Mouse (Mus musculus) forebrain, embryonic 12.5 days (tissue): ENCODE measurements around the gene Soga1. TPM values are rescaled to one million over a fixed set of nuclear protein-coding genes. Genes with fewer than 3 reads are reported as not detected.

Experiments
- ATAC-seq: fragments of 200-750 bp; cut with Nextera tagmentation; 2 replicates; pipeline ENCODE4 v1.8.0; 2017; ENCODE audit warnings: moderate TSS enrichment; ENCODE audit not compliant: low FRiP score
- H3K27ac ChIP-seq: fragments of 300-500 bp; sonication (generic); 2 replicates; pipeline ENCODE4 v1.5.1; 2016; ENCODE audit warnings: mild to moderate bottlenecking
- H3K27me3 ChIP-seq: fragments of 300-500 bp; sonication (generic); 2 replicates; pipeline ENCODE4 v1.6.1; 2016; ENCODE audit warnings: mild to moderate bottlenecking
- H3K36me3 ChIP-seq: fragments of 300-500 bp; sonication (generic); replicated peaks from 2 replicates; pipeline ENCODE4 v1.6.1; 2016; ENCODE audit warnings: mild to moderate bottlenecking
- H3K4me1 ChIP-seq: fragments of 300-500 bp; sonication (generic); 2 replicates; pipeline ENCODE4 v1.6.1; 2016
- H3K4me2 ChIP-seq: fragments of 300-500 bp; sonication (generic); 2 replicates; pipeline ENCODE4 v1.6.1; 2016; ENCODE audit warnings: mild to moderate bottlenecking, moderate library complexity
- H3K4me3 ChIP-seq: fragments of 300-500 bp; sonication (generic); replicated peaks from 2 replicates; pipeline ENCODE4 v1.5.1; 2016; ENCODE audit warnings: mild to moderate bottlenecking
- H3K9ac ChIP-seq: fragments of 300-500 bp; sonication (generic); 2 replicates; pipeline ENCODE4 v1.6.1; 2016; ENCODE audit warnings: mild to moderate bottlenecking
- H3K9me3 ChIP-seq: fragments of 300-500 bp; sonication (generic); 2 replicates; pipeline ENCODE4 v1.6.1; 2016
- WGBS: fragments of 180-500 bp; shearing (Covaris S2); methylation state at CpG from one replicate; pipeline ENCODE4 v1.1.7; 2016; 5-methylcytosine and 5-hydroxymethylcytosine counted together
- polyA plus RNA-seq: library from polyadenylated mRNA; unstranded; fragments of >200 nt; fragmentation: Nextera tagmentation; extraction: Ambion mirVana; gene quantifications from 2 replicates; pipeline ENCODE4 v1.2.1, GENCODE M21; 2016

The Soga1 gene
- polyA plus RNA-seq, 1 experiment from 2014 or later, result 7.4 TPM

GRCm38 (mm10) chr2:157077160-157077559 lies 1.9 kb downstream of the Soga1 start:
- WGBS, result 21% methylated on average over 5 of the region's 5 CpGs
- Histone ChIP-seq H3K4me3 (peak overlapping the region; percentile 100), H3K4me2 (peak overlapping the region; percentile 95), H3K9me3 (no peaks in the 10 kb centered on the region), H3K9ac (peak overlapping the region; percentile 100), H3K36me3 (peaks cover 17% of the 10 kb centered on the region; the same call in 1 of the 2 replicates), H3K27ac (peak overlapping the region; percentile 98), H3K4me1 (peaks cover 68% of the 10 kb centered on the region), H3K27me3 (peaks cover 7% of the 10 kb centered on the region)
- ATAC-seq, result no peak

GRCm38 (mm10) chr2:157076585-157076984 lies 2.5 kb downstream of the Soga1 start:
- Histone ChIP-seq H3K4me3 (peak overlapping the region; percentile 100), H3K4me1 (peaks cover 70% of the 10 kb centered on the region), H3K9ac (peak overlapping the region; percentile 100; the same call in 1 of the 2 replicates), H3K4me2 (peak overlapping the region; percentile 95), H3K27ac (no peak overlapping the region), H3K27me3 (peaks cover 7% of the 10 kb centered on the region; the same call in 1 of the 2 replicates), H3K9me3 (no peaks in the 10 kb centered on the region), H3K36me3 (peaks cover 17% of the 10 kb centered on the region; the same call in 1 of the 2 replicates)
- 89% methylated on average over 7 of the region's 7 CpGs for WGBS
- no peak for ATAC-seq

GRCm38 (mm10) chr2:157075685-157076084 lies 3.4 kb downstream of the Soga1 start:
- Histone ChIP-seq H3K4me3 (peak overlapping the region; percentile 17), H3K9ac (peak overlapping the region; percentile 8; the same call in 1 of the 2 replicates), H3K4me2 (peak overlapping the region; percentile 95), H3K4me1 (peaks cover 79% of the 10 kb centered on the region), H3K27ac (no peak overlapping the region), H3K9me3 (no peaks in the 10 kb centered on the region), H3K36me3 (peaks cover 17% of the 10 kb centered on the region; the same call in 1 of the 2 replicates), H3K27me3 (peaks cover 6% of the 10 kb centered on the region; the same call in 1 of the 2 replicates)
- 78% methylated on average over 3 of the region's 3 CpGs for WGBS
- ATAC-seq, result no peak

GRCm38 (mm10) chr2:157075226-157075625 lies 3.8 kb downstream of the Soga1 start:
- Histone ChIP-seq H3K4me3 (peak overlapping the region; percentile 17; the same call in 1 of the 2 replicates), H3K9me3 (no peaks in the 10 kb centered on the region), H3K9ac (0 out of 2 replicates have a peak overlapping the region, but pooled peaks have one; percentile 8), H3K4me1 (peaks cover 84% of the 10 kb centered on the region), H3K27ac (no peak overlapping the region), H3K4me2 (peak overlapping the region; percentile 95), H3K36me3 (peaks cover 17% of the 10 kb centered on the region; the same call in 1 of the 2 replicates), H3K27me3 (peaks cover 2% of the 10 kb centered on the region; the same call in 1 of the 2 replicates)
- 87% methylated on average over 3 of the region's 3 CpGs for WGBS
- ATAC-seq, result no peak

GRCm38 (mm10) chr2:157074772-157075171 lies 4.3 kb downstream of the Soga1 start:
- Histone ChIP-seq H3K4me1 (peaks cover 84% of the 10 kb centered on the region), H3K4me2 (peak overlapping the region; percentile 95), H3K36me3 (peaks cover 17% of the 10 kb centered on the region; the same call in 1 of the 2 replicates), H3K27me3 (no peaks in the 10 kb centered on the region), H3K9me3 (no peaks in the 10 kb centered on the region), H3K9ac (peak overlapping the region; percentile 8; the same call in 1 of the 2 replicates), H3K4me3 (no peak overlapping the region), H3K27ac (no peak overlapping the region)
- ATAC-seq, result no peak
- WGBS, result 78% methylated on average over 5 of the region's 5 CpGs

GRCm38 (mm10) chr2:157074186-157074724 lies 4.8 kb downstream of the Soga1 start:
- Histone ChIP-seq H3K27me3 (no peaks in the 10 kb centered on the region), H3K9ac (peak overlapping the region; percentile 0; the same call in 1 of the 2 replicates), H3K9me3 (no peaks in the 10 kb centered on the region), H3K4me2 (peak overlapping the region; percentile 95), H3K4me1 (peaks cover 86% of the 10 kb centered on the region), H3K4me3 (no peak overlapping the region), H3K36me3 (peaks cover 17% of the 10 kb centered on the region; the same call in 1 of the 2 replicates), H3K27ac (no peak overlapping the region)
- WGBS, result 76% methylated on average over 9 of the region's 9 CpGs
- ATAC-seq, result no peak

GRCm38 (mm10) chr2:157073378-157074052 lies 5.5 kb downstream of the Soga1 start:
- Histone ChIP-seq H3K27me3 (no peaks in the 10 kb centered on the region), H3K27ac (no peak overlapping the region), H3K9me3 (no peaks in the 10 kb centered on the region), H3K9ac (no peak overlapping the region), H3K4me3 (no peak overlapping the region), H3K36me3 (peaks cover 17% of the 10 kb centered on the region; the same call in 1 of the 2 replicates), H3K4me1 (peaks cover 93% of the 10 kb centered on the region), H3K4me2 (no peak overlapping the region)
- no peak for ATAC-seq
- WGBS, result 88% methylated on average over 9 of the region's 9 CpGs

GRCm38 (mm10) chr2:157072316-157072990 lies 6.6 kb downstream of the Soga1 start:
- Histone ChIP-seq H3K27ac (no peak overlapping the region), H3K4me2 (no peak overlapping the region), H3K4me3 (no peak overlapping the region), H3K9ac (no peak overlapping the region), H3K36me3 (peaks cover 17% of the 10 kb centered on the region; the same call in 1 of the 2 replicates), H3K27me3 (no peaks in the 10 kb centered on the region), H3K4me1 (peaks cover 96% of the 10 kb centered on the region), H3K9me3 (no peaks in the 10 kb centered on the region)
- ATAC-seq, result no peak
- WGBS, result 76% methylated on average over 9 of the region's 9 CpGs

GRCm38 (mm10) chr2:157071556-157071955 lies 7.5 kb downstream of the Soga1 start:
- Histone ChIP-seq H3K4me1 (peaks cover 94% of the 10 kb centered on the region), H3K9me3 (no peaks in the 10 kb centered on the region), H3K36me3 (peaks cover 17% of the 10 kb centered on the region; the same call in 1 of the 2 replicates), H3K9ac (no peak overlapping the region), H3K27ac (no peak overlapping the region), H3K27me3 (no peaks in the 10 kb centered on the region), H3K4me3 (no peak overlapping the region), H3K4me2 (0 out of 2 replicates have a peak overlapping the region, but pooled peaks have one; percentile 0)
- WGBS, result 84% methylated on average over 2 of the region's 2 CpGs
- no peak for ATAC-seq

- peak overlapping the region; percentile 50 for H3K27ac ChIP-seq
- H3K9ac ChIP-seq, result no peak overlapping the region
- no peaks in the 10 kb centered on the region for H3K9me3 ChIP-seq
- H3K36me3 ChIP-seq, result peaks cover 17% of the 10 kb centered on the region; the same call in 1 of the 2 replicates
- peaks cover 87% of the 10 kb centered on the region for H3K4me1 ChIP-seq
- H3K4me3 ChIP-seq, result no peak overlapping the region
- 57% methylated on average over 8 of the region's 9 CpGs for WGBS
- no peaks in the 10 kb centered on the region for H3K27me3 ChIP-seq
- no peak overlapping the region for H3K4me2 ChIP-seq
- ATAC-seq, result no peak
These were observed 8.7 kb downstream of the Soga1 start for GRCm38 (mm10) chr2:157070365-157070764.

GRCm38 (mm10) chr2:157069755-157070315 lies 9.2 kb downstream of the Soga1 start:
- Histone ChIP-seq H3K4me1 (peaks cover 87% of the 10 kb centered on the region), H3K4me3 (no peak overlapping the region), H3K27ac (peak overlapping the region; percentile 50; the same call in 1 of the 2 replicates), H3K9ac (no peak overlapping the region), H3K4me2 (peak overlapping the region; percentile 19; the same call in 1 of the 2 replicates), H3K36me3 (peaks cover 22% of the 10 kb centered on the region), H3K27me3 (no peaks in the 10 kb centered on the region), H3K9me3 (no peaks in the 10 kb centered on the region)
- ATAC-seq, result no peak
- WGBS, result 61% methylated on average over 3 of the region's 3 CpGs
